9 mouse cellular contexts compared by ENCODE assay signal in genomic region chr9:67315356-67315755, GRCm38 (mm10).
DNase-seq lines count a peak whose midpoint lies in the region; ATAC-seq and TF ChIP-seq lines count a peak whose summit lies in the region.
"Had no signal": no experiment of that assay in that cellular context is flagged by ENCODE, and none has a peak within 500 bp of the region (broad histone marks: within the 10 kb centered on the region; RNA-seq: fewer than 3 reads in every experiment).

No protein-coding gene starts in this region.

- POLR2A ChIA-PET in Patski (lab: Charles Lee), result interaction anchor here (0.6 kb wide), 2 partner anchors 15 to 528 kb away, joined by 3 to 5 read pairs; no protein-coding TSS in a partner anchor

- in situ Hi-C loops in Patski (cut with MboI; ENCODE audit: low pct_unique_long_range_greater_than_20kb), result no loop called here

- intact Hi-C loops in left cerebral cortex, adult 2 months (cut with DNase I), result loop anchor here (2.0 kb wide), 1 partner anchor 317 kb away; no protein-coding TSS in a partner anchor

- WGBS in limb, embryonic 13.5 days, result 8% methylated on average over 3 of the region's 3 CpGs

- peaks cover 12% of the 10 kb centered on the region for H3K36me3 ChIP-seq in limb, embryonic 13.5 days
- H3K36me3 ChIP-seq: lung, embryonic 15.5 days had no signal

- H3K4me3 ChIP-seq in left cerebral cortex, adult 2 months, result no peak overlapping the region
- H3K4me3 ChIP-seq in limb, embryonic 13.5 days, result no peak overlapping the region
- H3K4me3 ChIP-seq: lung, embryonic 15.5 days had no signal

- no peak for ATAC-seq in Patski
- ATAC-seq in limb, embryonic 13.5 days (ENCODE audit: low FRiP score, low read depth), result peak; percentile 54; the same call in 1 of the 2 replicates
- no peak for ATAC-seq in erythroblast, adult 5-6 weeks (replicated peaks; ENCODE audit: low FRiP score, poor library complexity, severe bottlenecking)

- CTCF ChIA-PET in Patski (lab: Charles Lee), result interaction anchor here (1.0 to 2.2 kb wide), 6 partner anchors 9 to 317 kb away, joined by 3 to 8 read pairs (median 4); no protein-coding TSS in a partner anchor

- H3K4me1 ChIP-seq in limb, embryonic 13.5 days, result peaks cover 5% of the 10 kb centered on the region
- H3K4me1 ChIP-seq: lung, embryonic 15.5 days had no signal

- TF ChIP-seq CTCF in left cerebral cortex, adult 2 months (IDR thresholded peaks at IDR 0.05), result peak; percentile 70
- TF ChIP-seq CTCF in Patski (IDR thresholded peaks at IDR 0.05), result peak; percentile 71

- peak; percentile 41 to 42 for DNase-seq in left cerebral cortex, adult 2 months (ENCODE audit: extremely low spot score in 1 of 2, low spot score in 2 of 2)
- no peak for DNase-seq in left cerebral cortex, adult 11 months (ENCODE audit: low spot score)
- DNase-seq in Patski (ENCODE audit: low read depth, low spot score), result no peak
- DNase-seq in c-Kit-positive CD71-positive TER-119-positive erythroid progenitor cells, embryonic 14.5 days (ENCODE audit: low spot score), result peak; percentile 13
- peak; percentile 28 to 61 for DNase-seq in frontal cortex, postnatal 25 days (ENCODE audit: low spot score in 2 of 2)
- peak; percentile 59 for DNase-seq in retina, postnatal 7 days (ENCODE audit: low read depth, low spot score)

- no peaks in the 10 kb centered on the region for H3K9me3 ChIP-seq in limb, embryonic 13.5 days
- H3K9me3 ChIP-seq: lung, embryonic 15.5 days had no signal

- H3K9ac ChIP-seq in limb, embryonic 13.5 days, result no peak overlapping the region
- H3K9ac ChIP-seq: lung, embryonic 15.5 days had no signal

- no peak overlapping the region for H3K4me2 ChIP-seq in limb, embryonic 13.5 days (replicated peaks)
- H3K4me2 ChIP-seq: lung, embryonic 15.5 days had no signal

- no peak overlapping the region for H3K27ac ChIP-seq in left cerebral cortex, adult 2 months
- H3K27ac ChIP-seq in limb, embryonic 13.5 days, result no peak overlapping the region
- H3K27ac ChIP-seq: lung, embryonic 15.5 days had no signal

- H3K27me3 ChIP-seq in Patski, result no peaks in the 10 kb centered on the region
- no peaks in the 10 kb centered on the region for H3K27me3 ChIP-seq in limb, embryonic 13.5 days
- H3K27me3 ChIP-seq: lung, embryonic 15.5 days had no signal

Comparison
In these comparisons a context has a peak if more than half of its experiments do, and no peak if none do; other contexts are left out.
1. DNase-seq: peak in left cerebral cortex, adult 2 months (2 of 2), c-Kit-positive CD71-positive TER-119-positive erythroid progenitor cells, embryonic 14.5 days (single experiment), frontal cortex, postnatal 25 days (2 of 2) and retina, postnatal 7 days (single experiment); none in left cerebral cortex, adult 11 months (single experiment) and Patski (single experiment).